Mouse (Mus musculus): ENCODE measurements around the gene Zic4.

The Zic4 gene

DNA sequence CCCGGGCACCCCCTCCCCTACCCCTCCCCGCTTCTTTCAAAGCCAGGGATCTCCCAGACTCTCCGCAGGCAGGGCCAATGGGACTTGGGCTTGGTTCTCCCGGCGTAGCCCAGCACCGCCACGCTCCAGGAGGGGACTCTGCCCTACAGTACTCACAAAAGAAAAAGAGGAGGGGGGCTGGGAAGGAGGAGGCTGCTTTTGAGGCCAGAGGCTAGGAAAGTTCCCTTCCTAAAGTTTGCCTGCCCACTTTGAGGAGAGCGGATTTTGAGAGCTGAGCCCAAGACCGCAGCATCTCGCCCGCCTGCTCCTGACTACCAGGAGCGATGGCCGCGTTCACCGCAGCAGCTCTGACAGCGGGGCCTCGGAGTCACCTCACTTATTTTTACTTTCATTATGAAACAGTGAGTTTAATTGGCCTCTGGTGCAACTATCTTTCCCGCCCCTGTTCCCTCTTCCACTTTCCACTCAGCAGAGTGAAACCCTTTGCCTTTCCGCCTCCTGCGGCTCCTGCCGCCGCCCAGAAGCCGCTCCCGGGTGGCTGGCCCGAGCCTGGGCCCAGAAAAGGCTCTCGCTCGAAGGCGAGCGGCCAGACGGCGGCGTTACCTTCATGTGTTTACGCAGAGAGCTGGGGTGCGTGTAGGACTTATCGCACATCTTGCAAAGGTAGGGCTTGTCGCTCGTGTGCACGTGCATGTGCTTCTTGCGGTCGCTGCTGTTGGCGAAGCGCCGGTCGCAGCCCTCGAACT lies at the start of gene Zic4:
Gene Zic4, plus strand, starts transcription at position 558 of the 746 bp plus-strand sequence.
- no peak; the same call in 1 of the 2 replicates for ATAC-seq (ENCODE audit: low TSS enrichment)

DNA sequence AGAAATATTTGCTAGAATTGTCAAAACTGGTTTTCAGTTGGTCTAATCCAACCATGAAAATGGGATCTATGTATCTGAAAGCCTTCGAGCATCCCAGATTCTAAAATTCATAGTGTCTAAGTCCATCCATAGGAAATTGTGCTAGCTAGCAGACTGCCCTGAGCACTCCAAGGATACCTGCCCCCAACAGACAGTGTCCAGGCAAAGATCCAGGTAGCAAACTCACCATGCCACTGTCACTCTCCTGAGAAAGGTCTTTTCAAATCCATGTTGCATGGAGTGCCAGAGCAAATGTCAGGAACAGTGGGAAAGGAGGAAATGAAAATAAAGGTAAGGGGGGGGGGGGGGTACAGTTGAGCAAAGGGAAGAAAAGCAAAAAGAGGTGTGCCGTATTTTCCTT lies 14.6 kb upstream of the Zic4 start:
- no peak for ATAC-seq (ENCODE audit: low TSS enrichment)

DNA sequence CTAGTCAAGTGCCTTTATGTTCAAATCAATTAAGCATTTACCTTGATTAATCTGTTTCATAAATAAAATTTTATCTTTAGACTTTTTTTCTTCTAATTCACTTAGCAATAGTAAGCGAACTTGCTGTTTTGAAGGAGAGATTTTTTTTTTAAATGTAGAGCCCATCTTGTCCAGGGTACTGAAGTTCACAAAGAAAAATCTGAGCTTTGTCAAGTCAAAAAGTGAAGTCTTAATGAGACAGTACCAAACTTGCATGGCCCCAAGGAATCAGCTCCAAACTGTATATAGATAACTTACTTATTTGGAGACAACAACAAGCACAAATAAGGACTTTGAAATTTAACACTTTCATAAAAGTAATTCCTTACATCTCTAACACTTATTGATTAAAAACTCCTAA lies 13.5 kb upstream of the Zic4 start:
- ATAC-seq (ENCODE audit: low TSS enrichment): no peak

- no peak for ATAC-seq (ENCODE audit: low TSS enrichment)
Observed at GRCm38 (mm10) chr9:91350211-91350791, 11.9 kb upstream of the Zic4 start.

DNA sequence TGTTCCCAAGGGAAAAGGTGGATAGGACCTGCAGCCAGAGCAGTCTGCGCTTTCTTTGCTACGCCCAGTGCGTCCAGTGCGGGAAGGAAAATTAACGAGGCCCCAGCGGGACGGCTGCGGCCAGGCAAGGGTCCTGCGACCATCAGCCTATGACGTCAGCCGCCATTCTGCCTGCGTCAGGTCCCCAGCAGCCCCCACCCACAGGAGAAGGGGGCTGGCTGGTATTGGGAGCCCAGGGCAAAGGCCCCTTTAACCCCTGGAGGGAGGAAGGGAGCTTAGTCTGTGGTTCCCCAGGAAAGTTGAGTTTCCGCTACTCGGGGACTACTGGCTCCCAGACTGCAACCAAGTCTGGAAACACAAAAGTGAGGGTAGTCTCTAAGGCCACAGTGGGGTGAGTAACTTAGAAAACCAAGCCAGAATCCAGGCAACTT lies 11.3 kb upstream of the Zic4 start:
- no peak for ATAC-seq (ENCODE audit: low TSS enrichment)

- ATAC-seq (ENCODE audit: low TSS enrichment): no peak
Observed at GRCm38 (mm10) chr9:91351361-91351760, 10.9 kb upstream of the Zic4 start.

GRCm38 (mm10) chr9:91351961-91352411 lies 10.2 kb upstream of the Zic4 start:
- ATAC-seq (ENCODE audit: low TSS enrichment): no peak

DNA sequence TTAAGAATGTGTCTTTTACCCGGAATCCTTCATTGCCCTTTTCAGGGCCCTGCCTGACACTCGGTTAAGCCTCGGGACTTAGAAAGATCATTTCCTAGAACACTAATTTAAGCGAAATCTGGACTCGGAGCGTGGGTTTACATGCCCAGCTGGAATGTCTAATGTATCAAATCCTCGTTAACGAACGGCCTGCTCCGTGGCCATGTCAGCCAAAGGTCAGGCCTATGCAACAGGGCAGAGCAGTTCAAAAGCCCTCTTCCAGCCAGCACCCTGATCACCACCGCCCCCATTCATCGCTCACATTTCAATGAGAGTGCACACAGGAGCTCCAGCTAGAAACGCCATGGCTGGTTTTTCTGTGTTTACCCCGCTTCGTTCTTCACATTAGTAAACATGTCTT lies 9.4 kb upstream of the Zic4 start:
- ATAC-seq (ENCODE audit: low TSS enrichment): no peak

- ATAC-seq (ENCODE audit: low TSS enrichment): no peak
Observed at GRCm38 (mm10) chr9:91353551-91354433, 8.4 kb upstream of the Zic4 start.

GRCm38 (mm10) chr9:91354434-91355269 lies 7.6 kb upstream of the Zic4 start:
- no peak for ATAC-seq (ENCODE audit: low TSS enrichment)

- no peak for ATAC-seq (ENCODE audit: low TSS enrichment)
Observed at GRCm38 (mm10) chr9:91355270-91355589, 7.0 kb upstream of the Zic4 start.

GRCm38 (mm10) chr9:91355629-91356352 lies 6.4 kb upstream of the Zic4 start:
- no peak for ATAC-seq (ENCODE audit: low TSS enrichment)

GRCm38 (mm10) chr9:91356353-91356740 lies 5.9 kb upstream of the Zic4 start:
- ATAC-seq (ENCODE audit: low TSS enrichment): no peak

DNA sequence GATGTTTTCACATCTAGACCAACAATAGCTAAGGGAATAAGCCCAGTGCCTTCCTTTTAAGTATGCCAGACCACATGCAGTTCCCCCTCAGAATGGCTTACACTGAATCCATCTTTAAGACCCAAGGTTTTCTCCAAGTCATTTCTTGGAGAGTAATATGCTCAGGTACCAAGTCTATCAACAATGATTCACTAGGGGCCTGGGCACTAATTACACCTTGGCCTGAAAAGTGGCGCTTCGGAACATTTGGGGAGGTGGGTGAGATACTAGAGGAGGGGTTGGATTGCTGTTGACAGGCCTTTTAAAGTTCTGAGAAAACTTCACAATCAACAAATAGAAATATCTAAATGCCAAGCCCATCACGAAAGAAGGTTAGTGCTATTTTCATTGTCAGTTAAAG lies 4.9 kb upstream of the Zic4 start:
- ATAC-seq (ENCODE audit: low TSS enrichment): no peak

GRCm38 (mm10) chr9:91358851-91359687 lies 3.1 kb upstream of the Zic4 start:
- no peak for ATAC-seq (ENCODE audit: low TSS enrichment)

DNA sequence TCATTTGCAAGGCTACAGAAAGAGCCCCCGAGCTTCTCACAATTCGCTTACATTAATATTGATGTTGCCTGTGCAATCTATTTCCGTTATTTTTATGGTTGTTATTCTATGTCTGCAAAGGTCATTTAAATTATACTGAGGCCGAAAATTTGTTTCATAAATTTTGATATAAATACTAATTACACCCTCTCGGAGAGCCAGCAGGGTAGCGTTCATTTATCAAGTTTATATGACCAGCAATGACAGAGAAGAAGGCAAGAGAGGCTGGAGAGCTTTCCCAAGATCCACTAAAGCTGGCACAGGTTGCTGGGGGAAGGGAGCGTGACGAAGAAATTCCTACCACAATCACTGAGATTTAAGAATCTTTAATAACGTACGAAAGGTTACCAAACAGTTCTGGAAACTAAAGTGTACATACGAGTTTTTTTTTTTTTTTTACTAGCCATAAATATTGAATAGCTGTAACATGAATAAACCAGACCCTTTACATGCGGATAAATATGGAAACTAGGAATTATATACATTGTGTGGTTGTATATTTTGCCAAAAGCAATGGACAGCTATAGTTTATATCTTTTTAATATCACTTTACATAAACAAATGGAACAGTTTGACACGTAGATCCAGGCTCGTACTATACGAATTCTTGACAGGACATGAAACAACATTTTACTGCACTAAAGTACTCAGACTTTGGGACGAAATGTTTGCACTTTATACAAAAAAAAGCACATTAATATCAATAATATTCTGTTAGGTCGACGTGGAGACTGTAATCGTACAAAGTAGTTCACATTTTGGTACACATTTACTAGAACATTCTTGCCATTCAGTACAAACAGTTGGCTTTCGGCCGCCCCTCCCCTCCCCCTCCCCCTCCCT lies 1.8 kb upstream of the Zic4 start:
- no peak for ATAC-seq (ENCODE audit: low TSS enrichment)

DNA sequence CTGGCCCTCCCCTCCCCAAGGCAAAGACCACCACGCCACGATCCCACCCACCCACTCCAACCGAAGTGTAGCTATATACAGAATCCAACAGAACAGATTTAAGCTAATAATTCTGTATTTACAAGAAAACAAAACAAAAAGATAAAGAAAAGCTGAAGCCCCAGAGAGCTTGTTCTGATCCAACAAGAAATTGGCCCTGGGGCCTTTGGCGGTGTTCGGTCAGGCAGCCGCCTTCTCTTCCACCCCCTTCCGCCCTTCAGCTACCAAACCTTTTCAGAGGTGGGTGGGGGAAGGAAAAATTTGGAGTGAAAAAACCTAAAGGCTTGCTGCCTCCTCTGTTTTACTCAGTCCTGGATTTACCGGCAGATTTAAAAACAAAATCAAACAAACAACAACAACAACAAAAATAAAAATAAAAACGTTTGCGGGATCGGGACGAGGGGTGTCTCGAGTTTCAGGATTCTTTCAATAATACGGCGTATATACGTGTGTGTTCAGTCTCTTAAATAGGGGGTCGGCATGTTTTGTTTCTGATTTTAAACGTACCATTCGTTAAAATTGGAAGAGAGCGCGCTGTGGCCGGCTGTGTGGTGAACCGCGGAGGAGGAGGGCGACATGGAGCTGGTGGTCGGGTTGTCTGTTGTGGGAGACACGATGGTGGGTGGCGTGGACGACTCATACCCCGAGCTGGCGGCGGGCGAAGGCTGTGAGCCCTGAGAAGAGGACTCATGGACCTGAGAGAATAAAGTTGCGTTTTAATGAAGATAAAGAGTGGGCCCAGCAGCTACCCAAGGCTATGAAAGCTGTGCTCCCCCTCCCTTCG lies 969 bp upstream of the Zic4 start:
- ATAC-seq (ENCODE audit: low TSS enrichment): no peak

- no peak for ATAC-seq (ENCODE audit: low TSS enrichment)
Observed at GRCm38 (mm10) chr9:91363011-91363730, 958 bp downstream of the Zic4 start.

All from frontal cortex, adult (tissue).